Mouse (Mus musculus) lung, adult 2 months (tissue): ENCODE measurements around the gene Fat3.

ENCODE experiments used
- CTCF ChIP-seq: fragments of 200-500 bp; IDR thresholded peaks from 2 replicates; pipeline ENCODE4 v1.5.1; 2011; ENCODE audit warnings: mild to moderate bottlenecking, low read length, control low read depth; ENCODE audit not compliant: insufficient read depth
- POLR2A ChIP-seq: fragments of 200-500 bp; IDR thresholded peaks from 2 replicates; pipeline ENCODE4 v1.6.1; 2011; ENCODE audit warnings: low read depth, mild to moderate bottlenecking, control low read depth, low read length, borderline replicate concordance; ENCODE audit errors: extremely low read depth

DNA sequence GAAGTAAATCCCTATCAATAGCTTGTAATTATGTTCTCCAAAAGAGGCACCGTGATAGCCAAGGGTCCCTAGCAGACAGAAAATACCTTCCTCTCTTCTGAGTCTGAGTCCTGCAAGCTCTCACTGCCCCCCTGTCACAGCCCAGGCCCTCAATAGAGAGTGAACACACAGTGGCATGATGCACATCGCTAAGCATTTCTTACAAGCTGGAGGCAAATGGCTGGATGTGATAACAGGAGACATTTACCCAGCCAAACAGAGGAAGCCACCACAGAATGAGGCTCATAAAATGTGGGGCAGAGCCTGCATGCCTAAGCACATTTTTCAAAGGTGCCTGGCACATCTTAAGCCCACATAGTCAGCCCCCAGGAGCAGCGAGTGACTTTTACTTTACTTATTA lies 288.5 kb downstream of the Fat3 start:
- TF ChIP-seq POLR2A (no peak), CTCF (no peak)
